Mouse (Mus musculus) embryonic facial prominence, embryonic 11.5 days (tissue): ENCODE measurements around the gene Tmem63c. TPM values are rescaled to one million over a fixed set of nuclear protein-coding genes. Genes with fewer than 3 reads are reported as not detected.
A peak's percentile ranks its signal among the peaks of the same experiment; 100 is the strongest.

Source experiments
- ATAC-seq: fragments of 200-750 bp; cut with Nextera tagmentation; replicated peaks from 2 replicates; pipeline ENCODE4 v1.8.0; 2017; ENCODE audit warnings: low read depth; ENCODE audit not compliant: insufficient number of reproducible peaks, low FRiP score, low TSS enrichment
- DNase-seq: peaks from one replicate; pipeline ENCODE4 v3.0.0-alpha.2; 2015; ENCODE audit warnings: low spot score
- H3K27ac ChIP-seq: fragments of 300-500 bp; sonication (generic); replicated peaks from 2 replicates; pipeline ENCODE4 v1.5.1; 2014; ENCODE audit warnings: mild to moderate bottlenecking, low read depth, low read length, control low read depth
- H3K27me3 ChIP-seq: fragments of 300-500 bp; sonication (generic); 2 replicates; pipeline ENCODE4 v1.6.1; 2014; ENCODE audit warnings: mild to moderate bottlenecking, low read length, moderate library complexity, mixed read lengths; ENCODE audit not compliant: control insufficient read depth, insufficient read depth
- H3K36me3 ChIP-seq: fragments of 300-500 bp; sonication (generic); replicated peaks from 2 replicates; pipeline ENCODE4 v1.6.1; 2014; ENCODE audit warnings: low read depth, mild to moderate bottlenecking, low read length, moderate library complexity, mixed read lengths; ENCODE audit not compliant: control insufficient read depth, insufficient read depth
- H3K4me1 ChIP-seq: fragments of 300-500 bp; sonication (generic); 2 replicates; pipeline ENCODE4 v1.6.1; 2014; ENCODE audit warnings: low read length, mixed read lengths; ENCODE audit not compliant: control insufficient read depth, insufficient read depth
- H3K4me2 ChIP-seq: fragments of 300-500 bp; sonication (generic); 2 replicates; pipeline ENCODE4 v1.6.1; 2014; ENCODE audit warnings: low read depth, mild to moderate bottlenecking, control low read depth, low read length, moderate library complexity
- H3K4me3 ChIP-seq: fragments of 300-500 bp; sonication (generic); 2 replicates; pipeline ENCODE4 v1.5.1; 2014; ENCODE audit warnings: low read depth, low read length, control low read depth
- H3K9ac ChIP-seq: fragments of 300-500 bp; sonication (generic); replicated peaks from 2 replicates; pipeline ENCODE4 v1.6.1; 2014; ENCODE audit warnings: mild to moderate bottlenecking, control low read depth, low read length
- H3K9me3 ChIP-seq: fragments of 300-500 bp; sonication (generic); replicated peaks from 2 replicates; pipeline ENCODE4 v1.6.1; 2016; ENCODE audit warnings: mild to moderate bottlenecking, low read length, inconsistent platforms, mixed read lengths; ENCODE audit not compliant: control insufficient read depth
- WGBS: fragments of 180-500 bp; shearing (Covaris S2); extraction: QIAGEN DNeasy Blood & Tissue Kit; methylation state at CpG from one replicate; pipeline ENCODE4 v1.1.7; 2014; 5-methylcytosine and 5-hydroxymethylcytosine counted together
- polyA plus RNA-seq: library from polyadenylated mRNA; unstranded; fragments of >200 nt; fragmentation: Nextera tagmentation; extraction: Ambion mirVana; gene quantifications from 2 replicates; pipeline ENCODE4 v1.2.1, GENCODE M21; 2014

Gene Tmem63c
- polyA plus RNA-seq, 1 experiment from 2014 or later = 0.14 TPM

DNA sequence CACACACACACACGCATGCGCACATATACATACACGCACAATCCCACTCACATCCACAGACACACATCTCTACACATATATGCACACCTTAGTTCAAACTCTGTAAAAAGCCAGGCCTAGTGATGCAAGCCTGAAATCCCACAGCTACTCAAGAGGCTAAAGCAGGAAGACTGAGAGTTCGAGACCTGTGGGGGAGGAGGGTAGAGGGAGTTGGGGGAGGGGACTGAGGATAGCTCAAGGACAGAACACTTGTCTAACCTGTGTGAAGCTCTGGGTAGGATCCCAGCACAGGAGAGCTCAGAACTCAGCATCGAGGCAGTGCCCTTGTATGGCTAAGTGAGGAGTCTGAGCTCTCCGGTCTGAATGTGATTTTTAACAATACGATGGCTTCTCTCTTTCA, 18.3 kb upstream of the Tmem63c start:
- H3K27me3 ChIP-seq = no peaks in the 10 kb centered on the region
- H3K9me3 ChIP-seq = no peaks in the 10 kb centered on the region
- DNase-seq = no peak
- no peaks in the 10 kb centered on the region for H3K4me1 ChIP-seq
- no peak overlapping the region for H3K4me3 ChIP-seq
- 72% methylated on average over 7 of the region's 7 CpGs for WGBS
- no peak for ATAC-seq
- no peak overlapping the region for H3K27ac ChIP-seq
- no peaks in the 10 kb centered on the region for H3K36me3 ChIP-seq
- no peak overlapping the region for H3K4me2 ChIP-seq
- no peak overlapping the region for H3K9ac ChIP-seq

DNA sequence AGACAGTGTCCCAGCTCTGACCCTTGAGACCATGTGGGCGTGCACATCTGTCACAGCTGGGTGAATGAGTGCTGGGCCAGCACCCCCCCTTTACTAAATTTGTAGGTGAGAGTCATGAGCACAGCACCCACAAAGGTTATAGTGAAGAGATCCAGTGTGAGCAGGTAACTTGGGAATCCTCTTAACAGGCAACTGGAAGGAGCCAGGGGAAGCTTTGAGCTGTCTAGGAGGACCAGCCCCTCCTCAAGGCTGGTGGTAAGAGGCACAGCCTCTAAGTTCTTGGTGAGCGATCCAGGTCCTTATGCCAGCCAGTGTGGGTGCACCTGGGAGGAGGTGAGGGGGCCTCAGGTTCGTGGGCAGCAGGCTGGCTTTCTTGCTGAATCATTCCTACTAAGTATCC, 17.5 kb upstream of the Tmem63c start:
- H3K36me3 ChIP-seq = no peaks in the 10 kb centered on the region
- H3K27ac ChIP-seq = no peak overlapping the region
- H3K4me1 ChIP-seq = no peaks in the 10 kb centered on the region
- WGBS = 49% methylated on average over 3 of the region's 3 CpGs
- DNase-seq = no peak
- H3K9ac ChIP-seq = no peak overlapping the region
- no peaks in the 10 kb centered on the region for H3K27me3 ChIP-seq
- ATAC-seq = no peak
- no peak overlapping the region for H3K4me2 ChIP-seq
- no peak overlapping the region for H3K4me3 ChIP-seq
- H3K9me3 ChIP-seq = no peaks in the 10 kb centered on the region

GRCm38 (mm10) chr12:87004596-87004995, 16.5 kb upstream of the Tmem63c start:
- Histone ChIP-seq H3K27me3 (no peaks in the 10 kb centered on the region), H3K36me3 (no peaks in the 10 kb centered on the region), H3K27ac (no peak overlapping the region), H3K4me1 (no peaks in the 10 kb centered on the region), H3K9me3 (no peaks in the 10 kb centered on the region), H3K9ac (no peak overlapping the region), H3K4me2 (no peak overlapping the region), H3K4me3 (no peak overlapping the region)
- ATAC-seq (no peak), DNase-seq (no peak)
- WGBS = 83% methylated on average over 4 of the region's 4 CpGs

- DNase-seq = peak; percentile 20
- H3K27me3 ChIP-seq = no peaks in the 10 kb centered on the region
- H3K4me2 ChIP-seq = no peak overlapping the region
- no peak for ATAC-seq
- no peak overlapping the region for H3K27ac ChIP-seq
- H3K9me3 ChIP-seq = no peaks in the 10 kb centered on the region
- WGBS = 48% methylated on average over 3 of the region's 3 CpGs
- no peak overlapping the region for H3K4me3 ChIP-seq
- no peaks in the 10 kb centered on the region for H3K4me1 ChIP-seq
- no peaks in the 10 kb centered on the region for H3K36me3 ChIP-seq
- H3K9ac ChIP-seq = no peak overlapping the region
Observed at GRCm38 (mm10) chr12:87017041-87017440, 4.1 kb upstream of the Tmem63c start.

DNA sequence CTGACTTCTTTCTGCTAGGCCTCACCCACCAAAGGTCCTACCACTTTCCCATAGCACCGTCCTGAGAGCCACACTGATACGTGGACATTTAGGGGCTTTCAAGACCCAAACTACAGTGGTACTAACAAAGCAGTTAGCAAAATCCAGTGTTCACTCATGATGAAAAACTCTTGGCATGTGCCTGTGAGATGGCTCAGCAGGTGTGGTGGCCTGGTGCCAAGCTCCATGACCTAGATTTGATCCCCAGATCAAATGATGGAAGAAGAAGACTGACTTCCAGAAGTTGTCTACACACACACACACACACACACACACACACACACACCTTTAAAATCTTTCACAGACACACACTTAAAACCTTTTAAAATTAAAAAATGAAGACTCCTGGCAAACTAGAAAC, 2.4 kb upstream of the Tmem63c start:
- no peaks in the 10 kb centered on the region for H3K36me3 ChIP-seq
- DNase-seq = no peak
- WGBS = 93% methylated on average over 2 of the region's 2 CpGs
- ATAC-seq = no peak
- no peak overlapping the region for H3K4me2 ChIP-seq
- no peaks in the 10 kb centered on the region for H3K9me3 ChIP-seq
- H3K4me3 ChIP-seq = no peak overlapping the region
- no peaks in the 10 kb centered on the region for H3K4me1 ChIP-seq
- H3K27ac ChIP-seq = no peak overlapping the region
- H3K9ac ChIP-seq = no peak overlapping the region
- no peaks in the 10 kb centered on the region for H3K27me3 ChIP-seq

DNA sequence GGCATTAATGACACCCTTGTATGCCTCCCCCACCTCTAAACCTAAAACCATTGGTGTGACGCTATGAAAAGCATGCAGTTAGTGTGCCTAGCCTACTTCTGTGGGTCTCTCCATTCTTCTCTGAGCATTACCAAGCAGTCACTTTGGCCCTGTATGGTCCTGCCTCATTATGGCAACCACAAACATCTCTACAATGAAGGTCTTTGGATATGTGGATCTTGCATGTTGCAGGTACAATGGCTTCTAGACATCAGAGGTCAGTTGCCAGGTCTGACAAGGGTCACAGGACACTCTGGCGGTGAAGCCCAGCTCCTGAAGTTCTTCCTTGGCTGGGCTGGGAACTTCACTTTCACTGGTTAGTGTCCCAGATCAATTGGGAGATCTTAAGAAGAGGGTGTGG, 866 bp downstream of the Tmem63c start:
- Histone ChIP-seq H3K27me3 (peaks cover 8% of the 10 kb centered on the region; the same call in 1 of the 2 replicates), H3K36me3 (no peaks in the 10 kb centered on the region), H3K9ac (no peak overlapping the region), H3K4me2 (no peak overlapping the region), H3K4me1 (no peaks in the 10 kb centered on the region), H3K4me3 (no peak overlapping the region), H3K27ac (no peak overlapping the region), H3K9me3 (no peaks in the 10 kb centered on the region)
- DNase-seq (no peak), ATAC-seq (no peak)
- 69% methylated on average over 2 of the region's 2 CpGs for WGBS

DNA sequence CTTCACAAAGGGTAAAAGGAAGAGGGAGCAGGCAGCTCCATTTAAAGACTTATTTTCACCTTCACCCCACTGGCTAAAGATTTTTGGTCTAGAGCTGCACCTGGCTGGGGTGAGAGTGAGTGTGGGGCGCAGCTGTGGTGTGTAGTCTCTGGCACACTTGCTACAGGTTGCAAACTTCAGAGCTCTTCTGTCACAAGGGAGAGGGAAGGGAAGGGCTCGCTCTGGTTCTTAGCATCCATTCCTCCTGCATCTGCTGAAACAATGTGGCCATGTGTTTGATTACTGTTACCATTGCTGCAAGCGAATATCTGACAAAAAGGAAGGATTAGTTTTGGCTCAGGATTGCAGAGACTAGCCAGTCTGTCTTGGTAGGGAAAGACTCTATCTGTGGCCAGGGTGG, 2.3 kb downstream of the Tmem63c start:
- no peak for DNase-seq
- H3K4me3 ChIP-seq = no peak overlapping the region
- 81% methylated on average over 3 of the region's 3 CpGs for WGBS
- H3K27ac ChIP-seq = no peak overlapping the region
- H3K4me1 ChIP-seq = no peaks in the 10 kb centered on the region
- H3K27me3 ChIP-seq = peaks cover 9% of the 10 kb centered on the region; the same call in 1 of the 2 replicates
- no peaks in the 10 kb centered on the region for H3K36me3 ChIP-seq
- H3K9ac ChIP-seq = no peak overlapping the region
- no peak for ATAC-seq
- H3K4me2 ChIP-seq = no peak overlapping the region
- no peaks in the 10 kb centered on the region for H3K9me3 ChIP-seq

GRCm38 (mm10) chr12:87026109-87026870, 5.2 kb downstream of the Tmem63c start:
- H3K9ac ChIP-seq = peak overlapping the region; percentile 37
- peak overlapping the region; percentile 53 for H3K4me2 ChIP-seq
- ATAC-seq (peak; percentile 59), DNase-seq (peak; percentile 40)
- H3K27me3 ChIP-seq = peaks cover 9% of the 10 kb centered on the region; the same call in 1 of the 2 replicates
- WGBS = 4% methylated on average over 30 of the region's 30 CpGs
- H3K36me3 ChIP-seq = no peaks in the 10 kb centered on the region
- H3K27ac ChIP-seq = no peak overlapping the region
- H3K9me3 ChIP-seq = no peaks in the 10 kb centered on the region
- H3K4me1 ChIP-seq = no peaks in the 10 kb centered on the region
- peak overlapping the region; percentile 24 for H3K4me3 ChIP-seq
